Mouse (Mus musculus) megakaryocyte, embryonic 14.5 days (primary cell): ENCODE data around the gene Cacul1.

Source experiments
- FLI1 ChIP-seq: IDR thresholded peaks from 2 replicates; pipeline ENCODE4 v1.6.1; 2012; ENCODE audit warnings: low read length, inconsistent platforms, mixed read lengths
- GATA1 ChIP-seq: IDR thresholded peaks from 3 replicates; pipeline ENCODE4 v1.6.1; 2012; ENCODE audit warnings: mixed read lengths, low read length, inconsistent platforms, borderline replicate concordance

DNA sequence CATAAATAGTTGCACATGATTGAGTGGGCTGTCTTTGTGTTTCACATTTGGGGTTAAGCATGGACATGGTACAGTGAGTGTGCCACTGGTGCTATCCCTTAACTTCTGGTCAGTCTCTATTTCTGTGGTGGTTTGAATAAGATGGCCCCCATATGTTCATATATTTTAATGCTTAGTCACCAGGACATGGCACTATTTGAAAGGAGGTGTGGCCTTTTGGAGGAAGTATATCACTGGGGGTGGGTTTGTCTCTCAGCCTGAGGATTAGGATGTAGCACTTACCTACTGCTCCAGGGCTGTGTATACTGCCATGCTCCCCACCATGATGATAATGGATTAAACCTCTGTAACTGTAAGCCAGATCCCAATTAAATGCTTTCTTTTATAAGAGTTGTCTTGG is 95.6 kb downstream of the Cacul1 start:
- no peak for TF ChIP-seq GATA1
- TF ChIP-seq FLI1: no peak
